In genomic region chr12:71310068-71310931, GRCm38 (mm10) we compare ENCODE assay signal across 8 mouse cellular contexts. TPM values are rescaled to one million over a fixed set of nuclear protein-coding genes. Genes with fewer than 3 reads are reported as not detected.
DNase-seq lines count a peak whose midpoint lies in the region; ATAC-seq and TF ChIP-seq lines count a peak whose summit lies in the region.

No protein-coding gene starts in this region.

- peak; percentile 12 for DNase-seq in thymus, adult 2 months
- no peak for DNase-seq in thymus, adult 18-20 months
- peak; percentile 66 for DNase-seq in cerebellum, adult 9-11 months
- DNase-seq in heart, adult 2 months, result peak; percentile 27 to 44
- peak; percentile 55 for DNase-seq in kidney, postnatal 10 days

- no peak overlapping the region for H3K27ac ChIP-seq in thymus, adult 2 months (ENCODE audit: control insufficient read depth, insufficient read depth, low read length)
- H3K27ac ChIP-seq in heart, adult 2 months, result peak overlapping the region; percentile 69
- peak overlapping the region; percentile 28; the same call in 1 of the 2 replicates for H3K27ac ChIP-seq in small intestine, adult 2 months (ENCODE audit: insufficient read depth, low read depth, low read length)

- H3K4me3 ChIP-seq in thymus, adult 2 months (ENCODE audit: control insufficient read depth, insufficient read depth, low read length), result peak overlapping the region; percentile 37
- peak overlapping the region; percentile 66 for H3K4me3 ChIP-seq in heart, adult 2 months
- peak overlapping the region; percentile 69 for H3K4me3 ChIP-seq in small intestine, adult 2 months (ENCODE audit: low read depth, low read length)

- TF ChIP-seq CTCF in thymus, adult 2 months (IDR thresholded peaks at IDR 0.05; ENCODE audit: borderline replicate concordance, control insufficient read depth, extremely low read depth, insufficient read depth, low read length, poor library complexity), result no peak
- TF ChIP-seq CTCF in heart, adult 2 months (IDR thresholded peaks at IDR 0.05), result no peak
- TF ChIP-seq CTCF in small intestine, adult 2 months (IDR thresholded peaks at IDR 0.05; ENCODE audit: extremely low read depth, insufficient read length, insufficient replicate concordance, low read depth, low read length), result no peak

- WGBS in thymus, adult 2 months, result 5% methylated on average over 56 of the region's 56 CpGs
- WGBS in heart, adult 2 months, result 2% methylated on average over 56 of the region's 56 CpGs
- 2% methylated on average over 56 of the region's 56 CpGs for WGBS in small intestine, adult 2 months

- H3K27me3 ChIP-seq in thymus, adult 2 months (ENCODE audit: control insufficient read depth, insufficient read depth, low read length), result peaks cover 17% of the 10 kb centered on the region
- 0 out of 2 replicates have a peak, but pooled peaks cover 6% of the 10 kb centered on the region for H3K27me3 ChIP-seq in heart, adult 2 months (ENCODE audit: control insufficient read depth, insufficient read depth, low read length)
- H3K27me3 ChIP-seq in small intestine, adult 2 months (ENCODE audit: control insufficient read depth, insufficient read depth, low read length), result peaks cover 29% of the 10 kb centered on the region

- TF ChIP-seq POLR2A in thymus, adult 2 months (IDR thresholded peaks at IDR 0.05; ENCODE audit: control insufficient read depth, extremely low read depth, insufficient read depth, low read length, poor library complexity), result no peak
- TF ChIP-seq POLR2A in heart, adult 2 months (IDR thresholded peaks at IDR 0.05; ENCODE audit: insufficient read depth, low read depth, low read length), result no peak
- TF ChIP-seq POLR2A in small intestine, adult 2 months (IDR thresholded peaks at IDR 0.05; ENCODE audit: low read depth, low read length), result no peak

- H3K9ac ChIP-seq in heart, adult 2 months (ENCODE audit: low read depth, low read length), result peak overlapping the region; percentile 82

- intact Hi-C loops in heart, adult 2 months (cut with DNase I), result loop anchor here (2.0 to 5.0 kb wide), 3 partner anchors 113 to 397 kb away; no protein-coding TSS in a partner anchor

- TF ChIP-seq EP300 in heart, adult 2 months (IDR thresholded peaks at IDR 0.05; ENCODE audit: insufficient read depth, low read depth, low read length), result no peak

- peak; percentile 45 for ATAC-seq in megakaryocyte, adult 5-6 weeks (ENCODE audit: poor library complexity, severe bottlenecking)
- ATAC-seq in activated CD4-positive, CD25-positive, alpha-beta regulatory T cell, adult 4 months, result no peak

- 0 out of 2 replicates have a peak, but pooled peaks cover 6% of the 10 kb centered on the region for H3K4me1 ChIP-seq in thymus, adult 2 months (replicated peaks; ENCODE audit: control insufficient read depth, insufficient read depth, low read length)
- no peaks in the 10 kb centered on the region for H3K4me1 ChIP-seq in heart, adult 2 months (ENCODE audit: control insufficient read depth, insufficient read depth, low read length)
- peaks cover 4% of the 10 kb centered on the region; the same call in 1 of the 2 replicates for H3K4me1 ChIP-seq in small intestine, adult 2 months (ENCODE audit: control insufficient read depth, insufficient read depth, insufficient read length, low read length)

- no peaks in the 10 kb centered on the region for H3K36me3 ChIP-seq in thymus, adult 2 months (ENCODE audit: control insufficient read depth, insufficient read depth, low read length)
- no peaks in the 10 kb centered on the region; the same call in 1 of the 2 replicates for H3K36me3 ChIP-seq in heart, adult 2 months (ENCODE audit: control insufficient read depth, insufficient read depth, low read length)
- H3K36me3 ChIP-seq in small intestine, adult 2 months (ENCODE audit: control insufficient read depth, insufficient read depth, low read length), result no peaks in the 10 kb centered on the region

- no peaks in the 10 kb centered on the region for H3K79me2 ChIP-seq in heart, adult 2 months (replicated peaks; ENCODE audit: control insufficient read depth, insufficient read depth, low read length)

RNA-seq across cellular contexts. Expression of gene Dact1, which starts 0.6 kb away (rescaled TPM):
- polyA plus RNA-seq in thymus, adult 2 months (2012; rRNA removed), result 2.6 and 2.8 TPM in 2 replicates
- total RNA-seq in heart, adult 2 months (2021), result 1 to 10 TPM; 2.5 to 3.8 TPM
- 3.8 and 5.3 TPM in 2 replicates for polyA plus RNA-seq in heart, adult 2 months (2012; rRNA removed)
- total RNA-seq in megakaryocyte, adult 5-6 weeks (2015), result 0.09 TPM in 1 of 2 replicates, not detected in the other
- 0.15 TPM in 1 of 2 replicates, not detected in the other for total RNA-seq in megakaryocyte, adult 5-6 weeks (2017)
- polyA plus RNA-seq in small intestine, adult 2 months (2012; rRNA removed), result 3.1 and 4.2 TPM in 2 replicates
- under 1 TPM in 1 of 2 experiments, not detected in 1; 0.13 TPM for polyA plus RNA-seq in activated CD4-positive, CD25-positive, alpha-beta regulatory T cell, adult 4 months (2017; shearing (Covaris generic))

Comparison
In these comparisons a context has a peak if more than half of its experiments do, and no peak if none do; other contexts are left out.
1. DNase-seq: peak in thymus, adult 2 months (single experiment), cerebellum, adult 9-11 months (single experiment), heart, adult 2 months (2 of 2) and kidney, postnatal 10 days (single experiment); none in thymus, adult 18-20 months (0 of 2).
2. Peak in every context shown above with its lines, with median percentiles within 50 percentile points of each other: H3K4me3 ChIP-seq.